8 mouse cellular contexts compared by ENCODE assay signal in the genomic region with DNA sequence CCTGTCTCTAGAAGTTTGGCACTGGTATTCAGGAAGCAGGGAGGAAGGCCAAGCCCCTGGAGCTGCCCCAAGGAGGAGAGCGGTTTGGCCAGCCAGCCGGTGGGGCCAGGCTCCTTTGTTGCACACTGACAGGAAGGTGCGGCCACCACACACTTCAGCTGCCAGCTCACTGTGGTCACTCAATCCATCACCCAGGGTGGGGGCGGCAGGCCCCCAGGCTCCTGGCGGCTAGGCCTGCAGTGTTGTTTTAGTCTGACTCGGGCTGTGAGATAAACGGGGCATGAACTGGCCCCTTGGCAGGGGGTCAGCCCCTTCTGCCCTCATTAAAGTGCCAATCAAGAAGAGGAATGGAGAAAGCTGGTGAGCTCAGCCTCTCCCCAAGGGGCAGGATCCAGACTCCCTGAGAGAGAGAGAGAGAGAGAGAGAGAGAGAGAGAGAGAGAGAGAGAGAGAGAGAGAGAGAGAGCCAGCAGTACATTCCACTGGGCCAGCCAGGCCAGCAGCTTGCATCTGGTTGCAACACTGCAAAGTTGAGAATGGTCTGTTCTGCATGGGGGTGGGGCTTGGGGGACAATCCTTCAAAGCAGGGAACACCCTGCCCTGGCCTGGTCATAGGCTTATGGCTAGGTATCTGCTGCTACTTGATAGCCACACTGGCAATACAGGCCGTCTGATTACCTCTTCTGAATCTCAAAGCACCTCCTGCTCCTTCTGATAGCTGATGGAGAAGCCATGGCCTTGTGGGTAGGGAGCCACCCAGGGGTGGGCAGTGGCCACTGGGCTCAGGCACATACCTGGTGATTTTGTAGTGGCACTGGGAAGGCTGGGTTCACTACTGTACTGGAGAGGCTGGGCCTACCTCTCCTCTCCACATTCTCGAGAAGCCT. TPM values are rescaled to one million over a fixed set of nuclear protein-coding genes. Genes with fewer than 3 reads are reported as not detected.
DNase-seq lines count a peak whose midpoint lies in the region; ATAC-seq lines count a peak whose summit lies in the region.

No protein-coding gene starts in this region.

- DNase-seq in left cerebral cortex, postnatal 4 days = peak; percentile 78
- DNase-seq in left cerebral cortex, postnatal 36 days (ENCODE audit: low spot score in 2 of 2) = no peak
- peak; percentile 75 for DNase-seq in lung, postnatal 14 days
- peak; percentile 70 for DNase-seq in ovary, postnatal 36 days (ENCODE audit: low spot score)
- DNase-seq in left cerebral cortex, adult 9 months (ENCODE audit: low spot score in 2 of 2) = no peak

- peak; percentile 48 for ATAC-seq in embryonic facial prominence, embryonic 15.5 days (ENCODE audit: insufficient number of reproducible peaks, low FRiP score, low TSS enrichment, low read depth)
- peak; percentile 59 for ATAC-seq in heart, embryonic 13.5 days (ENCODE audit: extremely low read depth, insufficient number of reproducible peaks, low FRiP score, low TSS enrichment)
- ATAC-seq in kidney, embryonic 15.5 days (replicated peaks; ENCODE audit: low FRiP score) = peak; percentile 94

- 31% methylated on average over 9 of the region's 9 CpGs for WGBS in embryonic facial prominence, embryonic 15.5 days
- 13% methylated on average over 9 of the region's 9 CpGs for WGBS in heart, embryonic 13.5 days
- 6% methylated on average over 9 of the region's 9 CpGs for WGBS in kidney, embryonic 15.5 days

- no peaks in the 10 kb centered on the region for H3K27me3 ChIP-seq in embryonic facial prominence, embryonic 15.5 days
- no peaks in the 10 kb centered on the region for H3K27me3 ChIP-seq in heart, embryonic 13.5 days (replicated peaks)
- no peaks in the 10 kb centered on the region for H3K27me3 ChIP-seq in kidney, embryonic 15.5 days

- H3K4me1 ChIP-seq in embryonic facial prominence, embryonic 15.5 days = peaks cover 16% of the 10 kb centered on the region
- H3K4me1 ChIP-seq in heart, embryonic 13.5 days = peaks cover 44% of the 10 kb centered on the region
- H3K4me1 ChIP-seq in kidney, embryonic 15.5 days = peaks cover 33% of the 10 kb centered on the region

- intact Hi-C loops in left cerebral cortex, postnatal 4 days (cut with DNase I) = no loop called here
- intact Hi-C loops in left cerebral cortex, postnatal 36 days (cut with DNase I) = no loop called here

- no peak overlapping the region for H3K4me3 ChIP-seq in embryonic facial prominence, embryonic 15.5 days (replicated peaks)
- no peak overlapping the region for H3K4me3 ChIP-seq in heart, embryonic 13.5 days
- H3K4me3 ChIP-seq in kidney, embryonic 15.5 days (replicated peaks) = no peak overlapping the region

- no peak overlapping the region for H3K4me2 ChIP-seq in embryonic facial prominence, embryonic 15.5 days (replicated peaks)
- no peak overlapping the region for H3K4me2 ChIP-seq in heart, embryonic 13.5 days
- no peak overlapping the region for H3K4me2 ChIP-seq in kidney, embryonic 15.5 days

- H3K9ac ChIP-seq in embryonic facial prominence, embryonic 15.5 days = no peak overlapping the region
- peak overlapping the region; percentile 67 for H3K9ac ChIP-seq in heart, embryonic 13.5 days
- H3K9ac ChIP-seq in kidney, embryonic 15.5 days = no peak overlapping the region

- H3K27ac ChIP-seq in embryonic facial prominence, embryonic 15.5 days (replicated peaks) = peak overlapping the region; percentile 49; the same call in 1 of the 2 replicates
- H3K27ac ChIP-seq in heart, embryonic 13.5 days (replicated peaks) = peak overlapping the region; percentile 84
- H3K27ac ChIP-seq in kidney, embryonic 15.5 days = peak overlapping the region; percentile 91

- H3K36me3 ChIP-seq in embryonic facial prominence, embryonic 15.5 days = no peaks in the 10 kb centered on the region
- H3K36me3 ChIP-seq in heart, embryonic 13.5 days = no peaks in the 10 kb centered on the region
- H3K36me3 ChIP-seq in kidney, embryonic 15.5 days = no peaks in the 10 kb centered on the region

- H3K9me3 ChIP-seq in embryonic facial prominence, embryonic 15.5 days (replicated peaks) = no peaks in the 10 kb centered on the region
- H3K9me3 ChIP-seq in heart, embryonic 13.5 days = no peaks in the 10 kb centered on the region
- H3K9me3 ChIP-seq in kidney, embryonic 15.5 days (replicated peaks) = no peaks in the 10 kb centered on the region

RNA-seq across cellular contexts. Expression of a gene that starts 57.1 kb away (rescaled TPM):
- total RNA-seq in left cerebral cortex, postnatal 4 days (2021) = 10 to 100 TPM; 16.4 to 22.8 TPM
- 10 to 100 TPM; 24.8 to 27.9 TPM for total RNA-seq in left cerebral cortex, postnatal 36 days (2021)
- 73.3 and 75.7 TPM in 2 replicates for polyA plus RNA-seq in embryonic facial prominence, embryonic 15.5 days (2015; fragmentation: Nextera tagmentation; extraction: Ambion mirVana)
- 37.4 and 45.8 TPM in 2 replicates for polyA plus RNA-seq in heart, embryonic 13.5 days (2015; fragmentation: Nextera tagmentation; extraction: Ambion mirVana)
- polyA plus RNA-seq in kidney, embryonic 15.5 days (2015; fragmentation: Nextera tagmentation; extraction: Ambion mirVana) = 207 TPM in 2 replicates

Comparison
In these comparisons a context has a peak if more than half of its experiments do, and no peak if none do; other contexts are left out.
1. DNase-seq: peak in left cerebral cortex, postnatal 4 days (single experiment), lung, postnatal 14 days (single experiment) and ovary, postnatal 36 days (single experiment); none in left cerebral cortex, postnatal 36 days (0 of 2) and left cerebral cortex, adult 9 months (0 of 2).
2. Peak in every context shown above with its lines, with median percentiles within 50 percentile points of each other: ATAC-seq and H3K27ac ChIP-seq.